Mouse (Mus musculus) cerebellum, adult 9-11 months (tissue): ENCODE measurements at regions not wholly inside any gene's neighbourhood (a gene's known extent, or its start where the extent isn't known, plus 50 kb on each side); places are given as distances from the start of the nearest gene placed in this dataset.
"Not testable (repeated sequence)": the region's sequence is repeated elsewhere in the genome, so short reads cannot be mapped to it uniquely, and the experiment has no call there.

Source experiments
- DNase-seq: peaks from one replicate; pipeline ENCODE4 v3.0.0; 2022

DNA sequence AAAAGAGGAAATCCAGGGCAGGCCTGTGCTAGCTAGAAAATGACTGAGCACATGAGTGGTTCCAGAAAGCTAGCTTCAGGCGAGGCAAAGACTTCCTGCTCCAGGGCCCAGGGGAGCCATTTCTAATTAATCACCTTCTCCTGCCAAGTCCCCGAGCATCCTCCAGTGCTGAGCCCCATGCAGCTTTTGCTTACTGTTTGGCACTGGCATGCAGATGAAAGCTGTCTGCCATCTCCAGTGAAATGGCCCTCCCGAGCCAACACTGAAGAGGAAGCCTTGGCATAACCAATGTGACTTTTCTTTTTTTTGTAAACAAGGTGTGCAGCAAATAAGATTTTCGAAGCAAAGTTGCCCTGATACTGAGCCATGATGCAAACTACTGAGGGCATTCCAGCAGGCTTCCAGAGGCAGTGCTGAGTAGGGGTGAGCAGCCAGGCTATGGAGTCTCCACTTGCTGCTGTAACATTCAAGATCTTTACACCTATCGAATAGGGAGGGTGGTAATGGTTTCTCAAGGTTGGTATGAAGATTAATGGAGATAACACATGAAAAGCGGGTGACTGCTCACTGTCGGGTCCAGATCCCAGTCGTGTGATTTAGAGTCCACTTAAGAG, 125.4 kb upstream of the Immp2l start:
- DNase-seq, result peak; percentile 71

DNA sequence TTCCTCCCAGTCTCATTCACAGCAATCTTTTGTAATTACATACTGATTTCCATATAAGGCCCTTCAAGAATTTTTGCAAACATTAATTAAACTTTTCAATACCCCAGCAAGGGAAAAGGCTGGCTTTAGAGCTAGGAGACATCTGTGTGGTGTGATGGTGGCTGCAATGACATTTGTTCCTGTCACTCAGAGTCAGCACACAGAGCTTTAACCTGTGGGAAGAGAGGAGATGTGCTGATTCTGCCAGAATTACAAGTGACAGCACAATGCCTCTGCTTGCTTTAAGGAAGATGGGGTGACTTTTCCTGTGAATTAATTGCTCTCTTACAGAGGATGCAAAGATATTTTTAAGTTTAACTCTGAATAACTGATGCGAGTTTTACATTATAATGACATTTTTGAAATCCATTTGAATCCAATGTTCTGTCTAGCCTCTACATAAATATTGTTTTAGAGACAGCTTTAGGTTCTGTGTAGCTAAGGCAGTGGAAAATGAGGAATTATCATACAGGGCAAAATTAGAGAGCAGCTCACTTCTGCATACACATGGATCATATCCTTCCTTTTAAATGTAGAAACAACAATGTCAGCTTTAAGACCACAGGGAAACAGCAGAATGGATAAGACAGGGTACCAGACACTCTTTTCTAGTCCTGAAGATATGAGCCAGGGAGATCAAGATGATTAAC, 118.1 kb upstream of the Immp2l start:
- DNase-seq, result no peak

DNA sequence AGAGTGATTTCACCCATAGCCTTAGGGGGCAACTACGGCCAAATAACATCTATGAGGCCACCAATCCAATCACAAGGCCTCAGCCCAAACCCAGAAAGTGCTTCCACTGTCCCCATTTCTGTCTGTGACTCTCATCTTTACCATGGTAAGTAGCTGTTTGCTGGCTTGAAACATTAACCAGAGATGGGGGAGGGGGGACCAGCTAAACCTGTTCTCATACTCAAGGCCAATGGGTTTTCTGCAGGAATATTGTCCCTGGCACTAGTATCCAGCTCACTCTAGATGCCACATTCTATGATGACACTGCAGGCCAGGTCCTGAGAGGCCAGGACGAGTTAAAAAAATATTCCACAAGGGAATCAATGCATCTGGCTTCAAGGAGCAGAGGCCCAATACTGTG, 117.1 kb upstream of the Immp2l start:
- DNase-seq, result no peak

DNA sequence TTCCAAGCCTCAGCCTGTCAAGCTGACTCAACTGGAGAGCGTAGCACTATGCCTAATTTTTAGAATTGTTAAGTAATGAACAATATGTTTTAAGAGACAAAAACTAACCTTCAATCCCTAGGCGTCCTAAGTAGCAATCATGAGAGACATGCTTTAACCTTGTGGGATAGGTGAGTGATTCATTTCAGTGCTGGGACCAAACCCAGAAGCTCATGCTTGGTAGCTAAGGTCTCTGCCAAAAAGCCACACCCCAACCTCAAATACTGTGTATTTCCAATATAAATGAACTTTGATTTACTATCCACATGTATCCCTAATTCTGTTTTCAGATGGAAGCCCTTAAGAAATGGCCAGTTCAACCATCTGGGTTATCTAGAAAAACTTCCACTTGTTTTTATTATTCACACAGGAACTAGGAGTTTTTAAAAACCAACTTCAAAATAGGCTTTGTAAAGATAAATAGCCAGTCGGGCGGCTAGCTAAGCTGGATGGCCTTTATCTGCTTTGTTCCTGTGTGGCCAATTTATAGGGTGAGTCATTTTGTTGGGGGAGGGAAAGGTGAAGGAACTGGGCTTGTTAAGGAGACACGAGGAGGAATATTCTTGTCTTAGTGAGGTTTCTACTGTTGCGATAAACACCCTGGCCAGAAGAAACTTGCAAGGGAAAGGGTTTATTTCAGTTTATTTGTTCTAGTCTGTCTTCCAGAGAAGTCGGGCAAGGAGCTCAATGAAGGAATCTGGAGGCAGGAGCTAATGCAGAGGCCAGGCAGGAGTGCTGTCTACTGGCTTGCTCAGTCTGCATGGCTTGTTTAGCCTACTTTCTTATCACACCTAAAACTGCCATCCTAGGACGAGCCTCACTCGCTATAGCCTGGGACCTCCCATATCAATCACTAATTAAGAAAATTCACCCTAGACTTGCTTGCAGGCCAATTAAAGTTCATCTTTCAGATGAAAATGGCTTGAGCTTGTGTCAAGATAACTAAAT, 114.8 kb upstream of the Immp2l start:
- DNase-seq, result no peak

DNA sequence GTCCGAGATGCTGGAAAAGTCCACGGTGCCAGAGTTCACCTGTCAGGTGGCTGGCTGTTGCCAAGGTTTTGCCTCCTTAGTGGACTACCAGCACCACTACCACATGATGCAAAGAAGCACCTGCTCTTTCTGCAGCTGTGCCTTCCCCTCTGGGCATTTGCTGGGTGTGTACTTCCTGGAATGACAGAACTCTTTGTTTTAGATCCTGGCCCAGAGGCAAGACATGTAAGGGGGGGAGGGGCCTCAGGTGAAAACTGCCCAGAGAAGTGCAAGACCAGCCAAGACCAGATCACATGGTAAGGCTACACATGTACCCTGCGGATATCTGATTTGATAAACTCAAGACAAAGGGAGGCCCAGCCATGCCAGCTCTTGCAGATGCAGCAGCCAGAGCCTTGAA, 106.4 kb upstream of the Immp2l start:
- DNase-seq, result no peak

DNA sequence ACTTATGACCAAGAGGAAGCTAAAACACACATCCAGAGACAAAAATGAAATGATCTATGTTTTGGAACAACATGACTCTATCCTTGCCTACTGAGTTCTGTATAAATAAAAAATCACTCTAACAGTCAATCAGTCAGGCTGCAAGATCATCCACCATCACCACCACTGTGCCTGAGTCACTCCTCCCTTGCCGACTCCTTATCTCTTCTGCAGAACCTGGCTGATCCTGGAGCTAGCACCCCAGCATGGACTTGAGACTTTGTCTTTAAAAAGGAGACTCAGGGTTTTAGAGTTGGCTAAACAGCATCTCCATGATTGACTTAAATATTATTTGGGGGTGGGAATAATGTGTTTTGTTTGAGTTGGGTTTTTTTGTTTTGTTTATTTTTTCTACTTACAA, 101.9 kb upstream of the Immp2l start:
- DNase-seq, result no peak

DNA sequence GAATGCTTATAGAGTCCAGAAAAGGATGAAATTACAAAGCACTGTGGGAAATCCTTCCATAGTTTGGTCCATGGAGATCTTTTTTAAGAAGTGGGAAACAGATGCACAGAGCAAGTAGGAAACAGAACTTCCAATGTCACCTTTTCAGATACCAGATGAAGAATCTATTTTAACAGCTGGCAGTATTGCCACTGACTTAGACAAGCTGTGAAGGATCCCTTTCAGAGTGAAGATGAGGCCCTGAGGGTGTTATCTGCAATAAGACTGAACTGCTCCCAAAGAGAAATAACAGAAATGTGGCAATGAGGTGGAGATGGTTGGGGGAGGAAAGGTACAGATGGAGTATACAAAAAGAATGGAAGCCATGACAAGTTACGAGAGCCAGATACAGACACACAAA, 97.2 kb upstream of the Immp2l start:
- no peak for DNase-seq

DNA sequence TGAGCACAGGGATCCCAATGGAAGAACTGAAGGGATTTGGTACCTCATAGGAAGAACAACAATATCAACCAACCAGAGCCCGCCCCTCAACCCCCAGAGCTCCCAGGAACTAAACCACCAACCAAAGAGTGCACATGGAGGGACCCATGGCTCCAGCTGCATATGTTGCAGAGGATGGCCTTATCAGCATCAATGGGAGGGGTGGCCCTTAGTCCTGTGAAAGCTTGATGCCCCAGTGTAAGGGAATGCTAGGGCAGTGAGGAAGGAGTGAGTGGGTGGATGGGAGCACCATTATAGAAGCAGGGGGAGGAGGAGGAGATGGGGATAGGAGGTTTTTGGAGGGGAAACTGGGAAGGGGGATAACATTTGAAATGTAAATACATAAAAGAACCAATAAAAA, 94.5 kb upstream of the Immp2l start:
- DNase-seq, result not testable (repeated sequence)

DNA sequence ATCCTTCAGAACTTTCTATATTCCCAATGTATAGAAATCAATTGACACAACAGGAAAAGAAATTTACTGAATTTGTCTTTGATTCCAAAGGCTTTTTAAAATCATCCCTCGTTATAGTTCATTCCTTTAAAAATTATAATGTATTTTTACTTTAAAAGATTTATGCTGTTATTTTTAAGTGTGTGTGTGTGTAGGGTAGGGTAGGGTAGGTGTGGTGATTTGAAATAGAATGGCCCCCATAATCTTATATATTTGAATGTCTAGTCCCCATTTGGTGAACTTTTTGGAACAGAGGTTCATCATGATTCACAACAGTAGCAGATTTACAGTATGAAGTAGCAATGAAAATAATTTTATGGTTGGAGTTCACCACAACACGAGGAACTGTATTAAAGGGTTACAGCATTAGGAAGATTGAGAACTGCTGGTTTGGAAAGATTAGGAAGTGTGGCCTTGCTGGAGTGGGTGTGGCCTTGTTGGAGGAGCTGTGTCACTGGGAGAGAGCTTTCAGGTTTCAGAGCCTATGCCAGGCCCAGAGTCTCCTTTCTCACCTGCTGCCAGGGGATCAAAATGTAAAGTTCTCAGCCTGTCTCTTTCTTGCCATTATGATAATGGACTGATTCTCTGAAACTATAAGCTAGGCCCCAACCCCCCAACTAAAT, 88.7 kb upstream of the Immp2l start:
- DNase-seq, result no peak

DNA sequence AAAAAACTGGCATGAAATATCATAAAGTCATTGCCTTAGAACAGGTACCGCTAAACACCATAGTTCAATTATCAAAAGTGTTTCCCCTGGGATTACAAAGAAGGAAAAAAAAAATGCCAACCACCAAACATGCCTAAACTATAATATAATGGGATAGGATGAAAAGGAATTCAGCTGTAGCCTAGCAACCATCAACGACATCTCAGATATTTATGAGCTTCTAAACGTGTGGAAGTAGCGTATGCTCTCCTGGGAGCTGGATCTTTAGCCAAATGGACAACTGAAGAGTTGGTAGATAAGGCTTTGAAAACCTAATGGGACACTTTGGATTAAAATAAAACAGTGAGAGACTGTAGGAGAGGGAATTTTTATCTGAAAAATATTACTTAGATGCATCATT, 86.9 kb upstream of the Immp2l start:
- DNase-seq, result no peak

DNA sequence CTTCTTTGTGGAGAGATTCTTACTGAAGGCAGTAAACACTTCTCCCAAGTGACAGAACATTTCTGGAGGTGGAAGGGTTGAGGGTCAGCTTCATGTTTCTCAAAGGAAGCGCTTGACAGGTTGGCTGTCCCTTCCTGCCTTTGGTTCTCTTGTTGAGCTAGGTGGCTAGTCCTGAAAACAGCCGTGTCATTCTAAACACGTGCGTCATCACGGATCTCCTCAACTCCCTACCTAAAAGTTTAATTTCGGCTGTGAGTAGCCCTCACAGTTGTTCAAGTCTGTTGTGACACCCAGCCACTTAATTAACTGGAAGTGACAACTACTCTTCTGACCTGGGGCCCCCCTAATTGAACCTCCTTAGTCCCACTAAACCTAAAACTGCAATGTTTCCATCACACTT, 77.0 kb upstream of the Immp2l start:
- no peak for DNase-seq

DNA sequence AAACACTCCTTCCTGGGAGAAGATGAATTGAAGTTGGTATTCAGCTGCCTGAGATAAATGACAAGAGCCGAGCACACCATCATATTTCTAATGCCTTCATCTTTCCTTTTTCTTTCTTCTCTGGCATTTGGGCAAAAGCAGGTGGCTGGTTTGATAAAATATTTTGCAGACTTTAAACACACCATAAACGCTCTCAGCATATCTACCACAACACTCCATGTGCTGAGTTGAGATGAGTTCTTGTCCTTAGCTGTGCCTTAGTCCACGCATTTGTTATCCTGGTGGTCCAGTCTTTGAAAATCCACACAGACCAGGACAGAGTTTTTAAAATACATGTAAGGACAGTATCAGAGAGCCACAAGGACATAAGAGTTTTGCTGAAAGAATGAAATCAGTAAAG, 74.3 kb upstream of the Immp2l start:
- DNase-seq, result no peak

DNA sequence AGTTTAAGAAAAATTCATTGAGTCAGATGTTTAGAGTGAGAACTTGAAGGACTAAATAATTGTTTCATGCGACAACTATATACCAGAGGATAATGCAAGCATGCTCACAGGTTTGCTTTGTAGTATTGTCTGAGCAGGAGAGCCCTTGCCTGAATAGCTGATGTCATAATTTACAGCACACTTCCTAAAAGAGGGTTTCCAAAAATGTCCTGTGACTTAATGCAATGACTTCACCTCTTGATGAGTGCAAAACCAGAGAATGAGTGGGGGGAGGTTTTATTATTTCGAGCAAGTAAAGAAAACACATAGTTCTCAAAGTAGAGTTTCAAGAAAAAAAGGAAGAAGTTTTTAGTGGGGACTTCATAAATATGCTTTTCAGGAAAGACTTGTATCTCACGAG, 65.4 kb upstream of the Immp2l start:
- DNase-seq, result no peak

DNA sequence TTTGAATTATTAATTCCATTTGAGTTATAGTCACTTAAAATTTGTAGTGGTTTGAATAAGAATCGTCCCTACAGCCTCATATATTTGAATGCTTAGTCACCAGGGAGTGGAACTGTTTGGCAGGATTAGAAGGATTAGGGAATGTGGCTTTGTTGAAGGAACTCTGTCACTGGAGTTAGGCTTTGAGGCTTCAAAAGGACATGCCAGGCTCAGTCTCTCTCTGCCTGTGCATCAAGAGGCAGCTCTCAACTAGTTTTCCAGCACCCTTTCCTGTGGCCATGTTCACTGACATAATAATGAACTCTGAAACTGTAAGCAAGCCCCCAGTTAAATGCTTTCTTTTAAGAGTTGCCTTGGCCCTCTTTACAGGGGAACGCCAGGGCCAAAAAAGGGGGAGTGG, 58.9 kb upstream of the Immp2l start:
- DNase-seq, result no peak

DNA sequence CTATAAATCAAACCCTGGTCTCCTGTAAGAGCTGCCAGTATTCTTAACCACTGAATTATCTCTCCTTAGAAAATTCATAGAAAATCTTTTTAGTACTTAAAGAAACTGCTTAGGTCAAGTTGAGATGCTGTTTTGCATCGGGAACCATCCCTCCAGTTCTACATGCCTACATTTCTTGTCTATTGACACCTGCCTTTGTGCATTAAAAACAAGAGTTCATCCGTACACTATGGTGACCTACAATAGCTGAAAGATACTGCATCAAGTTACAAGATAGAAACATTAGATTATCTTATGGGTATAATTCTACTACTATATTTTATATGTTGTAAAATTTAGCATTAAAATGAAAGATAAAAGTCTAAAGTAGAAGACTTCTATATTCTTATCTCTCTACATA, 57.6 kb upstream of the Immp2l start:
- DNase-seq, result no peak

DNA sequence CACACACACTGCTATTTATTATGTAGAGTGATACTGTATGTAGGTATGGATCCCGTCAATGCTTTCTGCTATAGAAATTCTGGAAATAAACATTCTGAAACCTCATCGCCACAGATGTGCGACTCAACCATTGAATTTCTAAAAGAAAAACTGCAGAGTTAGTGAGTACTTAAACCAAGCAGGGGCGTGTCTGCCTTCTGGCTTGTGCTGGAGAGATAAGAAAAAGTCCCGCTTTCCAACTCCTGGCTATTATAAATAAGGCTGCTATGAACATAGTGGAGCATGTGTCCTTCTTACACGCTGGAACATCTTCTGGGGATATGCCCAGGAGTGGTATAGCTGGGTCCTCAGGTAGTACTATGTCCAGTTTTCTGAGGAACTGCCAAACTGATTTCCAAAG, 57.2 kb upstream of the Immp2l start:
- DNase-seq, result not testable (repeated sequence)

DNA sequence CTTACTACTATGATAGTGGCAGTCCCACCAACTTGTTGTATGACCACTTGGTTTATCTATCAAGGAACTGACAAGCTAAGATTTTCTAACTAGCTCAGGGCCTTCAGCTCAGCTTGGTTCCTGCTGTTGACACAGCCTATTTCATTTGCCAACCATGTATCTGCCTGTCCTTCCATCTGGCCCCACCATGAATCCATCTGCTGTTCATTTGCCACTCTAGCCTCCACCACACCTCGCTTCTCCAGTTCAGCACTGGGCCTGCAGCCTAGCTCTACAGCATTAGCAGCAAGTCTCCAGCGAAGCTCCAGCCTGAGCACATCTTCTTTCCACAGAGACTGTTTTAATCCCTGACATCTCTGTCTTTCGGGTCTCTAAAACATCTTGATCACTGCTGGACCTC, 51.0 kb upstream of the Immp2l start:
- peak; percentile 91 for DNase-seq
